Mouse (Mus musculus): ENCODE measurements around the gene Gm10770.
"Not testable (repeated sequence)": the region's sequence is repeated elsewhere in the genome, so short reads cannot be mapped to it uniquely, and the experiment has no call there.

The Gm10770 gene

GRCm38 (mm10) chr2:150179579-150179978, at the start of gene Gm10770:
Gm10770 (minus strand) TSS chr2:150179679.
- DNase-seq (ENCODE audit: extremely low read depth, low read depth, low spot score): not testable (repeated sequence)

- DNase-seq (ENCODE audit: extremely low read depth, low read depth, low spot score): not testable (repeated sequence)
Observed at GRCm38 (mm10) chr2:150223263-150223662, 43.8 kb upstream of the Gm10770 start.

GRCm38 (mm10) chr2:150218363-150218725, 38.9 kb upstream of the Gm10770 start:
- DNase-seq (ENCODE audit: extremely low read depth, low read depth, low spot score): not testable (repeated sequence)

GRCm38 (mm10) chr2:150217600-150218362, 38.3 kb upstream of the Gm10770 start, which contains the start of gene Zfp937:
Zfp937 (plus strand) TSS chr2:150218073.
- peak; percentile 5 for DNase-seq (ENCODE audit: extremely low read depth, low read depth, low spot score)

GRCm38 (mm10) chr2:150181570-150181999, 2.1 kb upstream of the Gm10770 start, which contains the start of gene Gm14139:
Gm14139 (plus strand) TSS chr2:150181755.
- not testable (repeated sequence) for DNase-seq (ENCODE audit: extremely low read depth, low read depth, low spot score)

- DNase-seq (ENCODE audit: extremely low read depth, low read depth, low spot score): not testable (repeated sequence)
Observed at GRCm38 (mm10) chr2:150181046-150181445, 1.6 kb upstream of the Gm10770 start.

GRCm38 (mm10) chr2:150173833-150174232, 5.6 kb downstream of the Gm10770 start:
- no peak for DNase-seq (ENCODE audit: extremely low read depth, low read depth, low spot score)

GRCm38 (mm10) chr2:150166703-150167102, 12.8 kb downstream of the Gm10770 start:
- no peak for DNase-seq (ENCODE audit: extremely low read depth, low read depth, low spot score)

GRCm38 (mm10) chr2:150136435-150136897, 43.0 kb downstream of the Gm10770 start, which contains the start of gene Zfp120:
Zfp120 (minus strand) TSS chr2:150136708.
- DNase-seq (ENCODE audit: extremely low read depth, low read depth, low spot score): peak; percentile 82

GRCm38 (mm10) chr2:150132773-150133172, 46.7 kb downstream of the Gm10770 start:
- DNase-seq (ENCODE audit: extremely low read depth, low read depth, low spot score): peak; percentile 94

- DNase-seq (ENCODE audit: extremely low read depth, low read depth, low spot score): not testable (repeated sequence)
Observed at GRCm38 (mm10) chr2:150132002-150132401, 47.5 kb downstream of the Gm10770 start.

Data from fat pad, adult 2 months (tissue).